Comparison of ENCODE assay signal across 33 mouse cellular contexts in genomic region chr7:144793296-144793695, GRCm38 (mm10). TPM values are rescaled to one million over a fixed set of nuclear protein-coding genes. Genes with fewer than 3 reads are reported as not detected.
DNase-seq lines count a peak whose midpoint lies in the region; ATAC-seq lines count a peak whose summit lies in the region.
"Had no signal": no experiment of that assay in that cellular context is flagged by ENCODE, and none has a peak within 500 bp of the region (broad histone marks: within the 10 kb centered on the region; RNA-seq: fewer than 3 reads in every experiment).

No protein-coding gene starts in this region.

- no peaks in the 10 kb centered on the region for H3K36me3 ChIP-seq in kidney, embryonic 14.5 days (ENCODE audit: control insufficient read depth, insufficient read depth, low read length)
- H3K36me3 ChIP-seq: embryonic facial prominence, embryonic 15.5 days; forebrain, embryonic 15.5 days; heart, embryonic 13.5 days; limb, embryonic 12.5 days had no signal

- no peak overlapping the region for H3K9ac ChIP-seq in kidney, embryonic 14.5 days (ENCODE audit: low read depth, low read length)
- H3K9ac ChIP-seq: embryonic facial prominence, embryonic 15.5 days; forebrain, embryonic 15.5 days; heart, embryonic 13.5 days; limb, embryonic 12.5 days; liver, postnatal 0 days had no signal

- H3K4me2 ChIP-seq in kidney, embryonic 14.5 days (replicated peaks; ENCODE audit: low read depth, low read length): no peak overlapping the region
- H3K4me2 ChIP-seq: embryonic facial prominence, embryonic 15.5 days; forebrain, embryonic 15.5 days; heart, embryonic 13.5 days; limb, embryonic 12.5 days; liver, embryonic 11.5 days; midbrain, embryonic 11.5 days had no signal

- DNase-seq in kidney, adult 11 months: peak; percentile 81
- peak; percentile 47 to 76 for DNase-seq in kidney, postnatal 25 days
- no peak for DNase-seq in ovary, postnatal 36 days (ENCODE audit: low spot score)
- DNase-seq in Muller cell, postnatal 12 days (ENCODE audit: inconsistent ontology term): no peak
- DNase-seq in lung, postnatal 4 days: no peak
- DNase-seq: adrenal gland, postnatal 14 days; cerebellum, adult 9-10 months; gastrocnemius, postnatal 25 days; heart, adult 2 months; heart, postnatal 14 days; liver, postnatal 0 days; right cerebral cortex, postnatal 14 days; thymus, adult 18-20 months; thymus, postnatal 4 days had no signal

- no peaks in the 10 kb centered on the region for H3K27me3 ChIP-seq in kidney, embryonic 14.5 days (ENCODE audit: control insufficient read depth, insufficient read depth, low read length)
- H3K27me3 ChIP-seq: forebrain, embryonic 15.5 days had no signal

- peak; percentile 50; the same call in 1 of the 2 replicates for ATAC-seq in kidney, embryonic 14.5 days (ENCODE audit: low FRiP score, low TSS enrichment)
- ATAC-seq in megakaryocyte-erythroid progenitor cell, adult 5-6 weeks (replicated peaks; ENCODE audit: low FRiP score, low TSS enrichment, poor library complexity, severe bottlenecking): no peak
- ATAC-seq: forebrain, embryonic 15.5 days; hindbrain, postnatal 0 days; liver, postnatal 0 days; lung, postnatal 0 days had no signal

- no peak overlapping the region for H3K27ac ChIP-seq in kidney, embryonic 14.5 days (ENCODE audit: low read depth, low read length)
- H3K27ac ChIP-seq: embryonic facial prominence, embryonic 15.5 days; forebrain, embryonic 15.5 days; heart, adult 2 months; heart, embryonic 13.5 days; hindbrain, postnatal 0 days; limb, embryonic 12.5 days had no signal

- H3K4me3 ChIP-seq in kidney, embryonic 14.5 days (ENCODE audit: low read length): no peak overlapping the region
- H3K4me3 ChIP-seq: embryonic facial prominence, embryonic 15.5 days; forebrain, embryonic 15.5 days; heart, adult 2 months; heart, embryonic 13.5 days; limb, embryonic 12.5 days had no signal

- WGBS in kidney, embryonic 14.5 days: 62% methylated on average over 10 of the region's 10 CpGs

- H3K9me3 ChIP-seq in kidney, embryonic 14.5 days (ENCODE audit: control insufficient read depth, low read length): no peaks in the 10 kb centered on the region
- H3K9me3 ChIP-seq: embryonic facial prominence, embryonic 15.5 days; forebrain, embryonic 15.5 days; limb, embryonic 12.5 days had no signal

- H3K4me1 ChIP-seq in kidney, embryonic 14.5 days (ENCODE audit: control insufficient read depth, insufficient read depth, low read length): 0 out of 2 replicates have a peak, but pooled peaks cover 3% of the 10 kb centered on the region
- H3K4me1 ChIP-seq: embryonic facial prominence, embryonic 15.5 days; limb, embryonic 12.5 days had no signal

RNA-seq across cellular contexts. Expression of gene Ano1, which starts 41.5 kb away (rescaled TPM):
- 24.7 and 48.8 TPM in 2 replicates for polyA plus RNA-seq in kidney, embryonic 14.5 days (2014; fragmentation: Nextera tagmentation; extraction: Ambion mirVana)
- 1.4 TPM in 1 of 2 replicates, not detected in the other for total RNA-seq in megakaryocyte-erythroid progenitor cell, adult 5-6 weeks (2014; fragmentation: Nextera tagmentation)
- not detected in 2 replicates for total RNA-seq in megakaryocyte-erythroid progenitor cell, adult 5-6 weeks (2017)
- total RNA-seq: common myeloid progenitor, adult 5-6 weeks had no signal

RNA-seq across cellular contexts. Expression of gene Fgf3, which starts 44.6 kb away (rescaled TPM):
- 0.18 and 0.70 TPM in 2 replicates for polyA plus RNA-seq in kidney, embryonic 14.5 days (2014; fragmentation: Nextera tagmentation; extraction: Ambion mirVana)
- total RNA-seq in megakaryocyte-erythroid progenitor cell, adult 5-6 weeks (2014; fragmentation: Nextera tagmentation): 3.3 TPM in 1 of 2 replicates, not detected in the other
- 0.52 and 1.8 TPM in 2 replicates for total RNA-seq in megakaryocyte-erythroid progenitor cell, adult 5-6 weeks (2017)
- total RNA-seq: gastrocnemius, postnatal 25 days; heart, adult 2 months; heart, postnatal 14 days had no signal
- polyA plus RNA-seq: heart, adult 2 months; limb, embryonic 12.5 days; liver, postnatal 0 days; lung, postnatal 0 days; stomach, embryonic 14.5 days had no signal

RNA-seq across cellular contexts. Expression of gene Fgf4, which starts 53.9 kb away (rescaled TPM):
- not detected in 2 replicates for polyA plus RNA-seq in kidney, embryonic 14.5 days (2014; fragmentation: Nextera tagmentation; extraction: Ambion mirVana)
- total RNA-seq in megakaryocyte-erythroid progenitor cell, adult 5-6 weeks (2014; fragmentation: Nextera tagmentation): not detected in 2 replicates
- not detected in 2 replicates for total RNA-seq in megakaryocyte-erythroid progenitor cell, adult 5-6 weeks (2017)
- total RNA-seq: adrenal gland, postnatal 14 days; common myeloid progenitor, adult 5-6 weeks; heart, adult 2 months; heart, postnatal 14 days; hindbrain, postnatal 0 days; layer of hippocampus, postnatal 14 days; left cerebral cortex, postnatal 10 days; midbrain, postnatal 0 days had no signal
- polyA plus RNA-seq: brain, embryonic 14.5 days; forebrain, embryonic 15.5 days; heart, adult 2 months; heart, embryonic 13.5 days; hindbrain, embryonic 11.5 days; hindbrain, postnatal 0 days; liver, embryonic 11.5 days; liver, postnatal 0 days; lung, postnatal 0 days; midbrain, embryonic 11.5 days; midbrain, postnatal 0 days; neural tube, embryonic 14.5 days; spleen, adult 2 months; stomach, embryonic 14.5 days had no signal

Comparison
In these comparisons a context has a peak if more than half of its experiments do, and no peak if none do; other contexts are left out.
1. DNase-seq: peak in kidney, adult 11 months (single experiment) and kidney, postnatal 25 days (2 of 2); none in ovary, postnatal 36 days (single experiment), Muller cell, postnatal 12 days (single experiment) and lung, postnatal 4 days (0 of 2).